8 mouse cellular contexts compared by ENCODE assay signal in genomic region chr10:83776272-83776878, GRCm38 (mm10). TPM values are rescaled to one million over a fixed set of nuclear protein-coding genes. Genes with fewer than 3 reads are reported as not detected.
DNase-seq lines count a peak whose midpoint lies in the region; ATAC-seq and TF ChIP-seq lines count a peak whose summit lies in the region.

No protein-coding gene starts in this region.

- no peaks in the 10 kb centered on the region for H3K9me3 ChIP-seq in kidney, postnatal 0 days (replicated peaks; ENCODE audit: low read length)
- no peaks in the 10 kb centered on the region for H3K9me3 ChIP-seq in liver, postnatal 0 days (ENCODE audit: low read length)

- TF ChIP-seq EP300 in liver, postnatal 0 days (IDR thresholded peaks at IDR 0.05; ENCODE audit: low read depth): no peak

- H3K27ac ChIP-seq in kidney, postnatal 0 days: no peak overlapping the region
- H3K27ac ChIP-seq in liver, postnatal 0 days (ENCODE audit: low read depth): no peak overlapping the region

- no peaks in the 10 kb centered on the region for H3K36me3 ChIP-seq in kidney, postnatal 0 days (ENCODE audit: insufficient read depth, low read length)
- H3K36me3 ChIP-seq in liver, postnatal 0 days (replicated peaks; ENCODE audit: insufficient read depth, low read length): no peaks in the 10 kb centered on the region

- peak overlapping the region; percentile 23; the same call in 1 of the 2 replicates for H3K4me2 ChIP-seq in kidney, postnatal 0 days (ENCODE audit: low read length)
- no peak overlapping the region for H3K4me2 ChIP-seq in liver, postnatal 0 days (ENCODE audit: low read depth, low read length)

- H3K4me1 ChIP-seq in kidney, postnatal 0 days (replicated peaks; ENCODE audit: insufficient read depth, low read length): no peaks in the 10 kb centered on the region
- H3K4me1 ChIP-seq in liver, postnatal 0 days (ENCODE audit: insufficient read depth): no peaks in the 10 kb centered on the region

- H3K9ac ChIP-seq in kidney, postnatal 0 days (ENCODE audit: low read depth, low read length): no peak overlapping the region
- no peak overlapping the region for H3K9ac ChIP-seq in liver, postnatal 0 days (replicated peaks)

- WGBS in kidney, postnatal 0 days: 37% methylated on average over 11 of the region's 11 CpGs
- 38% methylated on average over 11 of the region's 11 CpGs for WGBS in liver, postnatal 0 days (ENCODE audit: insufficient replicate concordance)

- no peak for ATAC-seq in CD4-positive, CD25-positive, alpha-beta regulatory T cell, adult 4 months
- ATAC-seq in kidney, postnatal 0 days (replicated peaks; ENCODE audit: low FRiP score, low read depth): 0 out of 2 replicates have a peak, but pooled peaks have one; percentile 25
- ATAC-seq in liver, postnatal 0 days: no peak

- no peaks in the 10 kb centered on the region for H3K27me3 ChIP-seq in kidney, postnatal 0 days (ENCODE audit: insufficient read depth, low read length)
- no peaks in the 10 kb centered on the region for H3K27me3 ChIP-seq in liver, postnatal 0 days (ENCODE audit: insufficient read depth, low read length)

- DNase-seq in CD4-positive, CD25-positive, alpha-beta regulatory T cell, adult 2 months (ENCODE audit: low read depth, low spot score): peak; percentile 56
- peak; percentile 86 for DNase-seq in MN1 (ENCODE audit: low spot score)
- peak; percentile 63 for DNase-seq in cerebellum, adult 8-10 months
- DNase-seq in frontal cortex, postnatal 14 days (ENCODE audit: low spot score in 2 of 2): peak; percentile 51 to 66
- peak; percentile 88 for DNase-seq in kidney, postnatal 0 days (ENCODE audit: low spot score)
- peak; percentile 54 for DNase-seq in liver, postnatal 0 days
- DNase-seq in right cerebral cortex, postnatal 10 days (ENCODE audit: low spot score in 2 of 2): peak; percentile 86 to 87

- TF ChIP-seq CTCF in kidney, postnatal 0 days (IDR thresholded peaks at IDR 0.05; ENCODE audit: low read depth): peak; percentile 82
- peak; percentile 70 for TF ChIP-seq CTCF in liver, postnatal 0 days (IDR thresholded peaks at IDR 0.05; ENCODE audit: low read depth)

- H3K4me3 ChIP-seq in kidney, postnatal 0 days (replicated peaks; ENCODE audit: low read depth, low read length): no peak overlapping the region
- H3K4me3 ChIP-seq in liver, postnatal 0 days (ENCODE audit: low read depth, low read length): no peak overlapping the region

RNA-seq across cellular contexts. Expression of gene 1500009L16Rik, which starts 53.7 kb away (rescaled TPM):
- polyA plus RNA-seq in CD4-positive, CD25-positive, alpha-beta regulatory T cell, adult 4 months (2017; shearing (Covaris generic)): 1 to 10 TPM; 1.9 to 7.4 TPM
- polyA plus RNA-seq in kidney, postnatal 0 days (2015; fragmentation: Nextera tagmentation; extraction: Ambion mirVana): 31.1 and 32.7 TPM in 2 replicates
- 0.31 and 0.48 TPM in 2 replicates for polyA plus RNA-seq in liver, postnatal 0 days (2015; fragmentation: Nextera tagmentation; extraction: Ambion mirVana)
